Mouse (Mus musculus): ENCODE data around the gene Vsir.

Vsir gene

GRCm38 (mm10) chr10:60381142-60381925 is 34.7 kb downstream of the Vsir start:
- no peak for DNase-seq (ENCODE audit: low spot score in 2 of 2)

- no peak for DNase-seq (ENCODE audit: low spot score in 2 of 2)
Measured at GRCm38 (mm10) chr10:60388332-60388731, 41.7 kb downstream of the Vsir start.

GRCm38 (mm10) chr10:60389447-60389865 is 42.8 kb downstream of the Vsir start:
- DNase-seq (ENCODE audit: low spot score in 2 of 2) = no peak

GRCm38 (mm10) chr10:60390177-60390903 is 43.7 kb downstream of the Vsir start:
- DNase-seq (ENCODE audit: low spot score in 2 of 2) = no peak

GRCm38 (mm10) chr10:60390904-60391420 is 44.3 kb downstream of the Vsir start:
- DNase-seq (ENCODE audit: low spot score in 2 of 2) = no peak

GRCm38 (mm10) chr10:60391661-60392060 is 45.0 kb downstream of the Vsir start:
- no peak for DNase-seq (ENCODE audit: low spot score in 2 of 2)

GRCm38 (mm10) chr10:60394936-60395335 is 48.3 kb downstream of the Vsir start:
- DNase-seq (ENCODE audit: low spot score in 2 of 2) = peak in 1 of 2 experiments; percentile 62

- no peak for DNase-seq (ENCODE audit: low spot score in 2 of 2)
Measured at GRCm38 (mm10) chr10:60395605-60396004, 49.0 kb downstream of the Vsir start.

- no peak for DNase-seq (ENCODE audit: low spot score in 2 of 2)
Measured at GRCm38 (mm10) chr10:60398051-60398814, 51.6 kb downstream of the Vsir start.

- DNase-seq (ENCODE audit: low spot score in 2 of 2) = no peak
Measured at GRCm38 (mm10) chr10:60399449-60399848, 52.8 kb downstream of the Vsir start, which contains the start of gene Gm17455. TSS of gene Gm17455 (plus strand) at chr10:60399726.

GRCm38 (mm10) chr10:60400507-60401295 is 54.0 kb downstream of the Vsir start:
- DNase-seq (ENCODE audit: low spot score in 2 of 2) = no peak

GRCm38 (mm10) chr10:60405460-60406177 is 59.0 kb downstream of the Vsir start:
- peak; percentile 34 to 37 for DNase-seq (ENCODE audit: low spot score in 2 of 2)

GRCm38 (mm10) chr10:60407831-60408230 is 61.2 kb downstream of the Vsir start:
- DNase-seq (ENCODE audit: low spot score in 2 of 2) = peak; percentile 67 to 69

- no peak for DNase-seq (ENCODE audit: low spot score in 2 of 2)
Measured at GRCm38 (mm10) chr10:60411794-60412193, 65.1 kb downstream of the Vsir start.

GRCm38 (mm10) chr10:60413756-60414155 is 67.1 kb downstream of the Vsir start:
- DNase-seq (ENCODE audit: low spot score in 2 of 2) = no peak

GRCm38 (mm10) chr10:60417041-60417440 is 70.4 kb downstream of the Vsir start:
- no peak for DNase-seq (ENCODE audit: low spot score in 2 of 2)

- peak; percentile 67 to 76 for DNase-seq (ENCODE audit: low spot score in 2 of 2)
Measured at GRCm38 (mm10) chr10:60418137-60418536, 71.5 kb downstream of the Vsir start.

GRCm38 (mm10) chr10:60419624-60420023 is 73.0 kb downstream of the Vsir start:
- DNase-seq (ENCODE audit: low spot score in 2 of 2) = no peak

Data from frontal cortex, postnatal 36 days (tissue).